Mouse (Mus musculus): ENCODE measurements around the gene C87436. TPM values are rescaled to one million over a fixed set of nuclear protein-coding genes. Genes with fewer than 3 reads are reported as not detected.
A peak's percentile ranks its signal among the peaks of the same experiment; 100 is the strongest.

The C87436 gene
- total and polyA plus RNA-seq, 2 experiments from 2014 or later: 15.9 to 17.6 TPM

GRCm38 (mm10) chr6:86510979-86511378 lies 72.8 kb downstream of the C87436 start:
- no peak for TF ChIP-seq CTCF (IDR thresholded peaks at IDR 0.05; ENCODE audit: low read depth)
- Histone ChIP-seq H3K27ac (no peak overlapping the region), H3K27me3 (ENCODE audit: insufficient read depth, low read length) (no peaks in the 10 kb centered on the region), H3K9ac (replicated peaks; ENCODE audit: low read length) (no peak overlapping the region), H3K9me3 (ENCODE audit: low read length) (no peaks in the 10 kb centered on the region), H3K36me3 (ENCODE audit: insufficient read depth, low read length) (no peaks in the 10 kb centered on the region), H3K4me2 (ENCODE audit: low read depth, low read length) (no peak overlapping the region), H3K4me3 (ENCODE audit: low read length) (no peak overlapping the region), H3K4me1 (ENCODE audit: insufficient read depth, low read length) (no peaks in the 10 kb centered on the region)
- ATAC-seq (no peak), DNase-seq (ENCODE audit: low spot score) (no peak)
- WGBS: 81% methylated on average over 4 of the region's 4 CpGs

GRCm38 (mm10) chr6:86513296-86513695 lies 75.1 kb downstream of the C87436 start:
- no peaks in the 10 kb centered on the region for H3K27me3 ChIP-seq (ENCODE audit: insufficient read depth, low read length)
- no peaks in the 10 kb centered on the region for H3K36me3 ChIP-seq (ENCODE audit: insufficient read depth, low read length)
- WGBS: 95% methylated on average over 4 of the region's 4 CpGs
- H3K4me3 ChIP-seq (ENCODE audit: low read length): no peak overlapping the region
- no peak for ATAC-seq
- no peaks in the 10 kb centered on the region for H3K9me3 ChIP-seq (ENCODE audit: low read length)
- H3K4me2 ChIP-seq (ENCODE audit: low read depth, low read length): no peak overlapping the region
- H3K9ac ChIP-seq (replicated peaks; ENCODE audit: low read length): no peak overlapping the region
- no peak for DNase-seq (ENCODE audit: low spot score)
- no peak overlapping the region for H3K27ac ChIP-seq
- H3K4me1 ChIP-seq (ENCODE audit: insufficient read depth, low read length): no peaks in the 10 kb centered on the region
- TF ChIP-seq CTCF (IDR thresholded peaks at IDR 0.05; ENCODE audit: low read depth): no peak

GRCm38 (mm10) chr6:86516021-86516420 lies 77.8 kb downstream of the C87436 start:
- TF ChIP-seq CTCF (IDR thresholded peaks at IDR 0.05; ENCODE audit: low read depth): no peak
- H3K36me3 ChIP-seq (ENCODE audit: insufficient read depth, low read length): no peaks in the 10 kb centered on the region
- no peak overlapping the region for H3K4me3 ChIP-seq (ENCODE audit: low read length)
- 71% methylated on average over 1 of the region's 1 CpGs for WGBS
- no peaks in the 10 kb centered on the region for H3K9me3 ChIP-seq (ENCODE audit: low read length)
- no peak overlapping the region for H3K4me2 ChIP-seq (ENCODE audit: low read depth, low read length)
- no peak overlapping the region for H3K27ac ChIP-seq
- H3K4me1 ChIP-seq (ENCODE audit: insufficient read depth, low read length): no peaks in the 10 kb centered on the region
- DNase-seq (ENCODE audit: low spot score): no peak
- ATAC-seq: no peak
- H3K27me3 ChIP-seq (ENCODE audit: insufficient read depth, low read length): no peaks in the 10 kb centered on the region
- H3K9ac ChIP-seq (replicated peaks; ENCODE audit: low read length): no peak overlapping the region

GRCm38 (mm10) chr6:86519767-86520345 lies 81.7 kb downstream of the C87436 start:
- Histone ChIP-seq H3K4me1 (ENCODE audit: insufficient read depth, low read length) (peaks cover 10% of the 10 kb centered on the region; the same call in 1 of the 2 replicates), H3K36me3 (ENCODE audit: insufficient read depth, low read length) (no peaks in the 10 kb centered on the region; the same call in 1 of the 2 replicates), H3K9ac (replicated peaks; ENCODE audit: low read length) (no peak overlapping the region), H3K27me3 (ENCODE audit: insufficient read depth, low read length) (no peaks in the 10 kb centered on the region), H3K4me2 (ENCODE audit: low read depth, low read length) (no peak overlapping the region), H3K27ac (no peak overlapping the region), H3K4me3 (ENCODE audit: low read length) (no peak overlapping the region), H3K9me3 (ENCODE audit: low read length) (no peaks in the 10 kb centered on the region)
- WGBS: 78% methylated on average over 3 of the region's 3 CpGs
- no peak for DNase-seq (ENCODE audit: low spot score)
- TF ChIP-seq CTCF (IDR thresholded peaks at IDR 0.05; ENCODE audit: low read depth): no peak
- ATAC-seq: no peak

GRCm38 (mm10) chr6:86522001-86522911 lies 84.1 kb downstream of the C87436 start:
- 81% methylated on average over 5 of the region's 5 CpGs for WGBS
- no peak for ATAC-seq
- no peaks in the 10 kb centered on the region; the same call in 1 of the 2 replicates for H3K36me3 ChIP-seq (ENCODE audit: insufficient read depth, low read length)
- H3K4me2 ChIP-seq (ENCODE audit: low read depth, low read length): peak overlapping the region; percentile 88
- H3K27ac ChIP-seq: no peak overlapping the region
- H3K4me3 ChIP-seq (ENCODE audit: low read length): no peak overlapping the region
- H3K9ac ChIP-seq (replicated peaks; ENCODE audit: low read length): no peak overlapping the region; the same call in 1 of the 2 replicates
- DNase-seq (ENCODE audit: low spot score): no peak
- peaks cover 10% of the 10 kb centered on the region; the same call in 1 of the 2 replicates for H3K4me1 ChIP-seq (ENCODE audit: insufficient read depth, low read length)
- no peak for TF ChIP-seq CTCF (IDR thresholded peaks at IDR 0.05; ENCODE audit: low read depth)
- H3K9me3 ChIP-seq (ENCODE audit: low read length): no peaks in the 10 kb centered on the region
- no peaks in the 10 kb centered on the region for H3K27me3 ChIP-seq (ENCODE audit: insufficient read depth, low read length)

Other genes with a start within 250 kb of the C87436 start
- 35.4 and 40.5 TPM in 2 replicates for gene Tgfa, start 243.2 kb upstream of the C87436 start, total RNA-seq (2014; rRNA removed)
- 13.6 and 14.2 TPM in 2 replicates for gene Tgfa, start 243.2 kb upstream of the C87436 start, polyA plus RNA-seq (2015; fragmentation: Nextera tagmentation; extraction: Ambion mirVana)
- 42.2 and 48.2 TPM in 2 replicates for gene Fam136a, start 72.7 kb upstream of the C87436 start, total RNA-seq (2014; rRNA removed)
- gene Fam136a, start 72.7 kb upstream of the C87436 start, polyA plus RNA-seq (2015; fragmentation: Nextera tagmentation; extraction: Ambion mirVana): 63.7 and 64.6 TPM in 2 replicates
- 45.1 and 48.1 TPM in 2 replicates for gene Snrpg, start 67.1 kb upstream of the C87436 start, total RNA-seq (2014; rRNA removed)
- gene Snrpg, start 67.1 kb upstream of the C87436 start, polyA plus RNA-seq (2015; fragmentation: Nextera tagmentation; extraction: Ambion mirVana): 278 and 289 TPM in 2 replicates
- 74.3 and 80.9 TPM in 2 replicates for gene Pcyox1, start 41.2 kb upstream of the C87436 start, total RNA-seq (2014; rRNA removed)
- gene Pcyox1, start 41.2 kb upstream of the C87436 start, polyA plus RNA-seq (2015; fragmentation: Nextera tagmentation; extraction: Ambion mirVana): 102 and 104 TPM in 2 replicates
- 138 and 148 TPM in 2 replicates for gene Tia1, start 34.2 kb upstream of the C87436 start, total RNA-seq (2014; rRNA removed)
- 190 and 211 TPM in 2 replicates for gene Tia1, start 34.2 kb upstream of the C87436 start, polyA plus RNA-seq (2015; fragmentation: Nextera tagmentation; extraction: Ambion mirVana)
- not detected in 2 replicates for gene Gm44790, start 11.7 kb upstream of the C87436 start, total RNA-seq (2014; rRNA removed)
- not detected in 2 replicates for gene Gm44790, start 11.7 kb upstream of the C87436 start, polyA plus RNA-seq (2015; fragmentation: Nextera tagmentation; extraction: Ambion mirVana)
- 61.7 and 71.3 TPM in 2 replicates for gene Pcbp1, start 87.9 kb downstream of the C87436 start, total RNA-seq (2014; rRNA removed)
- 300 and 303 TPM in 2 replicates for gene Pcbp1, start 87.9 kb downstream of the C87436 start, polyA plus RNA-seq (2015; fragmentation: Nextera tagmentation; extraction: Ambion mirVana)
- 0.22 and 0.73 TPM in 2 replicates for gene Asprv1, start 189.8 kb downstream of the C87436 start, total RNA-seq (2014; rRNA removed)
- gene Asprv1, start 189.8 kb downstream of the C87436 start, polyA plus RNA-seq (2015; fragmentation: Nextera tagmentation; extraction: Ambion mirVana): 0.99 and 1.0 TPM in 2 replicates
- 12.2 and 12.8 TPM in 2 replicates for gene Mxd1, start 230.8 kb downstream of the C87436 start, total RNA-seq (2014; rRNA removed)
- gene Mxd1, start 230.8 kb downstream of the C87436 start, polyA plus RNA-seq (2015; fragmentation: Nextera tagmentation; extraction: Ambion mirVana): 12.0 TPM in 2 replicates
- 12.7 and 21.6 TPM in 2 replicates for gene Snrnp27, start 246.1 kb downstream of the C87436 start, total RNA-seq (2014; rRNA removed)
- gene Snrnp27, start 246.1 kb downstream of the C87436 start, polyA plus RNA-seq (2015; fragmentation: Nextera tagmentation; extraction: Ambion mirVana): 107 and 114 TPM in 2 replicates

Data from hindbrain, postnatal 0 days (tissue).